Mouse (Mus musculus) frontal cortex, postnatal 14 days (tissue): ENCODE measurements around the gene Ccdc50.

Source experiments
- DNase-seq, 2 experiments: peaks; one replicate each; pipeline ENCODE4 v3.0.0; 2022; ENCODE audit warnings: low spot score in 2 of 2

Gene Ccdc50

DNA sequence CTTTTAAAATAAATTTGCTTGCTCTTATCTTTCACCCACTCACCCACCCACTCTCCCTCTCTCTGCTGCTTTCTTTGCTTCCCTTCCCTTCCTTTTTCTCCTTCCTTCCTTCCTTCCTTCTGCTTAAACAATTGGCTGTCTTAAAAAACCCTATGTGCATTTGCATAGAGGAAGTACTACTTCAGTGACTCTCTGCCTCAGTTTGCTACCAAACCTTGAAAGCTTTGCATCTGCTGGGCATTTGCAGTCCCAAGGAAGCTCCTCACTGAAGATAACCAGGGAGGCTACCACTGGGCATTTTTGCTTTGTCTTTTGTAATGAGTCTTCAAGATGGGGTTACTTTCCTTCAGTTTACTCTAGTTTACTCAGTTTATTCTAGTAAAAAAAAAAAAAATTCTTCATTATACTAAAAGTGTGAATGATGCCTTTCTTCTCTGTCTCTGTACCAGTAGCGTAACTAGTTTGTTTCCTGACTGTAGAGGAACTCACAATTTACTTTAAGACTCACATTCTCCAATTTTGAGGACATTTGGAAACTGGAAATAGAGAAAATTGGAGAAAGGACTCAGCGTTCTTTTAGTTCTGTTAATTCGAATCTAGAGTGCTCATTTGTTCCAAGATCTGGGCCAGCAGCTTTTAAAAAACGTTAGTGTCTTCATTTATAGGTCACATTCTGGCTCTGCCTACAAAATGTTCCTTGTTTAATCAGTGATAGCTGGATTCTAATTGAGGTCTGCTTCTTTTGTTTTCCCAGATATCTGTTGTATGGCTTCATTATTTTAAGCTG lies 6.8 kb downstream of the Ccdc50 start:
- no peak for DNase-seq

DNA sequence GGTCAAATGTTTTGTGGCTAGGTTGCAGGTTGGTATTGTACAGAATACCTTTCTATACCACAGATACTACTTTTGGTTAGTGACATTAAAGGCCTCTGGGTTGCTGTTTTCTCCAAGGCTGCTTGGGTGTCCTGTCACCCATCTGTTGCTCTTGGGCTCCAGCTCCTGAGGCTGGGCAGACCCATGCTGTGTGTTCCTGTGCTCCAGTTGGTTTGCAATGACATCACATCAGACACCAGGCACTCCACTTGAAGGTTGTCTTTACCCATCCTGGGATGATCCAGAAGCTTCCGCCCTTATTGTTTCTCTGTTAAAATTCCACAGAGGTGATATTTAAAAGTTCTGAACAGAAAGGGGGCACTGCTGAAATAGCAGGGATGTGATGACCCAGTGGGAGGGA lies 8.3 kb downstream of the Ccdc50 start:
- no peak for DNase-seq

DNA sequence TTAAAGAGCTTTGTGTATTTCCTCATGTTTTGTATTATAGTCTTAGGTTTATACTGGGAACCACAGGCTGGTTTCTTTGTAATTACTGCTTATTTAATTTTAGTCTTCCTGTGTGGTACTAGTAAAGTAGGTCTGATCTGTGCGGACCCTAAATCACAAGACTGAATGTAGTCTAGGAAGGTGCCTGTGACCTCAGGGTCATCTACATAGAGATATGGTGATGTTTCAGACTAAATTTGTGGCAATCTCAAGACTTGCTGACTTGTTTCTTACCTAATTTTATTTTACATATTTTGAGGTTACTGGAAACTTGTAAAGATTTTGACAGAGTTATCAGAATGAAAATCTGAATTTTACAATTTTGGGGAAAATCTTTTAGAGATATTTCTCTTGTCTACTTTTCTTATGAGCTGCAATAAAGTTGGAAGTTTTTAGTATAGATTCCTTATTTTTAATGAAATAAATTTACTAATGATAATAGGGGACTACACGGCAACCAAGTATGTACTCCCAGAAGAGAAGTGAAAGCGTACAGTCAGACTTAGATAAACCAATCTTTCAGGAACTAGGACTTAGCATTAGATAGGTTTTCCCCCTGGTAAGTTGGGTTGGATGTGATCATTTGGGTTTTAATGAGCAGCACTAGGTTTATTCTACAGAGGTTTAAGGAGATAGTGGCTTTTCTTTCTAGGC lies 10.5 kb downstream of the Ccdc50 start:
- no peak for DNase-seq

DNA sequence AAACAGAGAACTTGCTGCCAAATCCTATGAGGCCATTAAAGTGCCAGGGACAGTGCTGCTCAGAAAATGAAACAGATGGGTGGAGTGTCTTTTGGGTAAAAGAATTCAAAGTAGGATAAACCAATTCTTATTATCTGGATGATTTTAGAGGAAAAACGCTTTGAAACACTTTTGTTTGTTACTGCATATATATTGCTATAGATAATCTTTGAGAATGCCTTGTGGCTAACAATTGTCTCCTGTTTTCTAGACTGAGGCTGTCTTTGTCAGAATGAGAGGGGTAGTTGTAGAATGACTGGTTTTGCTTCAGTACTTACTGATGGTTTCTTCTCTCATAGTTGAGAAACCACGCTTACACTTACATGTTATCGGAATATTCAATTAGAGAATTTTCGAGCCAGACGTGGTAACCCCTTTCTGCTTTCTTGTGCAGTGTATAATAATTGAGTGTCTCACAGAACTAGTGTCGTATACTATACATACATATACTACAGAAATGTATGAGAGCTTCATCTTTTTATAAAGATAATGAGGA lies 11.1 kb downstream of the Ccdc50 start:
- no peak for DNase-seq

DNA sequence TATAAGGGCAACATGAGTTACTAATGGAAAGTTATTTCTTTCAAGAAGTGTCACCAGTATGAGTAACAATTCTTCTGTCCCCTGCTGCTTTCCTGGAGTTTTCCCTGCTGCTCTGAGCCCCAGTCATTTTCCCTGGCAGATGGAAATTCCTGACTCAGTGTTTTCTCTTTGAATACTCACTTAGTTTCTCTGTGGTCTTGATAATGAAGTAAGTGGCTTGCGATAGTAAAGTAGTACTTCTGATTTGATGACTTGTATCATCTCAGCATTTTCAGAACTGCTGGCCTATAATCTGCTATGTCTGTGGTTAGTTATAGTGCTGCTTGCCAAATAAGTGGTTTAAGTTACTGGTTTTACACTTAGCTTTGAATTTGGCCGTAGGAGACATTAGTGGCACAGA lies 12.9 kb downstream of the Ccdc50 start:
- no peak for DNase-seq

DNA sequence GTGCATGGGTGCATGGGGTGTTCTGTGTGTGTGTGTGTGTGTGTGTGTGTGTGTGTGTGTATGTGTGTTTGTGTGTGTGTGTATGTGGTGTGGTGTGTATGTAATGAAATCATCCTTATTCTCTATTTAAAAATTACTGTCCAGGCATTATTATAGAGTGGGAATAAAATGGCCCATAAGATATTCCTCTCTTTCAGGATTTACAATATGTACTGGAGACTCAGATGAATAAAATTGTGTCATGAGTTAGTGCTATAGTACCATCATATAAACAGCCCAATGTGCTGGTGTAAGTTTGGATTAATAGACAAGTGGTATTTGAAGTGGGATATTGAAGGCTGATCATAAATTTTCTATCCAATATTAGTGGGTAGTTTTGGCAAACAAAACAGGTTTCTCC lies 15.4 kb downstream of the Ccdc50 start:
- no peak for DNase-seq

DNA sequence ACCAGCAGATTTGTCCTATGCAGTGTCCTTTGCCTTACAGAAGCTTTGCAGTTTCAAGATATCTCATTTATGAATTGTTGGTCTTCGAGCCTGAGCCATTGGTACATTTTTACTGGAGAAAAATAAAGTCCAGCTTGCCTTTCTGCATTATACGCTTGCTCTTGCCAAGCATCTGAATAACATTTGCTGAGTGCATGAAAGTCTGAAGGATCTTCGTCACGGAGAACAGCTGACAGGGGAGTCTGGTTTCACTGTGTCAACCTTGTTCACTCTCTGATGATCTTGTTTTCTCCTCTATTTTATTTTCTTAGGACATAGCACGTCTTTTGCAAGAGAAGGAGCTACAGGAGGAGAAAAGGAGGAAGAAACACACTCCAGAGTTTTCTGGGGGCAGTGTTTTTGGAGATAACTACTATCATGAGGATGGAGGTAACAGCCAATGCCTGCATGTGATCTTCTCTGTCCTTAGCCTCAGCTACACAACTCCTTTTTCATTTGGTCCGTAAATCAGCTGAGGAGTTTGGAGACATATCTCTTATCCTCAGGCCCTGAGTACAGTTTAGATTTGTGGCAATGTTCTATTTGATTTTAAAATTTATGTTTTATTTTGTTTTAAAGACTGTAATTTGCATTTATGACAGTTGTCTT lies 28.4 kb downstream of the Ccdc50 start:
- DNase-seq: no peak

DNA sequence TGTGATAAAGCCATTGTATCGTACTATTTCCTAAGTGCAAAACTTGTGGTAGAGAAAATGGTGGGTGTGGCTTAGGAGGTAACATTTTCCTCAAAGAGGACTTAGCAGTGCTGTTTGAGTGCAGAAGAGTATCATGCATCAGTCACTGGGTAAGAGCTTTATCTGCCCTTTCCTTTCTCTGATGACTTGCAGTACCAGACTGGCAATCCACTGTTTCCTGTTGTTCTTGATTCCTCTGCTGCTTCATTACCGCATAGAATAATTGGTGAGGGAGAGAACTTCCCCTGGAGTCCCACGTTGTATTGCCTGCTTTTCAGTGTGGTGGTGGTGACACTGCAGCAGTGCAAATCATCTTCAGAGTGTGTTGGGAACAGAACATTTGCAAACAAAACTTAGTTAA lies 29.0 kb downstream of the Ccdc50 start:
- no peak for DNase-seq

DNA sequence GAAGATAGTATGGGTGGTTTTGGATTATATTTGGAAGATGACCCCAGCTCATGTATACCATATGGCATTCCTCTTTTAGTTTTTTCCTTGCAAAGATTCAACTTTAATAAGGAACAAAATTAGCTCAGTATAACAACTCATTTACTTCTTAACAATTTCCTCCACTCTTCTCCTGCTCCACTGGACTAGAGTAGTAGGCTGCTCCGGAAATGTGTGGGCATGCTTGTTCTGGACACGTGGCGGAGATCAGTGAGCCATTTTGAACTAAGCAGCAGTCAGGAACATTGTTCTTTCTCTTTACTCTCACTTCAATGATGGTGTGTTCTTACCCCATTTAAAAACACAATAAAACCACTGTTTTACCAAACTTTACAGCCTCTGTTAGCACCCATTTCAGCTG lies 32.3 kb downstream of the Ccdc50 start:
- DNase-seq: no peak

DNA sequence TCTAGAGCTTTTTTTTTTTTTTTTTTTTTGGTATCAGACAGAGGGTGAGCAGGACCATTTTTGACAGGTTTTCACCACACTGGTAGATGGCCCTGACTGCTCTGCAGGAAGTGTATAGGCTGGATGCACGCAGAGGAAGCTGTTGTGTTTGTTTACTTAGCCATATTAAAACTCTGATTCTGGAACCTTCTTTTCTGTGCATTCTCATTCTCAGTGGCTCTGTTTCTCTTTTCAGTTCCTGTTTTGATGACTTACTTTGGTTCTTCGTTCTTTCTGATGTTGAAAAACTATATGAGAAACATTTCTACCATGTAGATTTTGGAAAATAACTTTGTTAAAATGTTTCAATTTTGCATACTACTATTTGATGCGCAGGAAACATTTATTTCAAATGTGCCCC lies 46.4 kb downstream of the Ccdc50 start:
- DNase-seq: no peak

DNA sequence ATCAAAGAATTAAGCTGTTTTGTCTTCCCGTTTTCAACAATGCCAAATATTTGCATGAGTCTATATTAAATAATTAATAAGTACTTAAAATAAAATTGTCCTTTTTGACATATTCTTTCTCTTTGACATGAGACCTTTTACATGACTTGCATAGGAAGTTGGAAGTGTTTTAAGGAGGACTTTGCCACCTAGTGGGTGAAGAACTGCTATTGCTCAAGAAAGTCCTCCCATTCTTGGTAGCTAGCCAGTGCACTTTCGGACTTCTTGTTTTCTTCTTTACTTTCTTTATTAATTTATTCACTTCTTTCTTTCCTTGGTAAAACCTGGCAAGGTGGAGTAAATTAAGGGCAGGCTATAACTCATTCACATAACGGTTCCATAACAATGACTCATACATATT lies 55.3 kb downstream of the Ccdc50 start:
- DNase-seq: no peak

DNA sequence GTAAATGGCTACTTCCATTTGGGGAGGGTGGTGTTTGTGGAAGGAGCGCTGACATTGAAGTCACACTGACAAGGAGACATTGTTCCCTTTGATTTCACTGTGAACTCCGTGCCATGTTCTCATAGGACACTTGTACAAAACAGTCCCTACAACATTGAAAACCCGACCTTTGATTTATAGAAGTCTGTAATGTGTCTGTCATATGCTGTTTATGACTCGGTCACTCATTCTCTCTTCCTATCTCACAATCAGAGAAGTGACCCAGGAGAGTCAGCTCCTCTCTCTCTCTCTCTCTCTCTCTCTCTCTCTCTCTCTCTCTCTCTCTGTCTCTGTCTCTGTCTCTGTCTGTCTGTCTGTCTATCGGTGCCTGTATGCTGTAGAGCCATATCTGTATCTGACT lies 60.7 kb downstream of the Ccdc50 start:
- no peak for DNase-seq

DNA sequence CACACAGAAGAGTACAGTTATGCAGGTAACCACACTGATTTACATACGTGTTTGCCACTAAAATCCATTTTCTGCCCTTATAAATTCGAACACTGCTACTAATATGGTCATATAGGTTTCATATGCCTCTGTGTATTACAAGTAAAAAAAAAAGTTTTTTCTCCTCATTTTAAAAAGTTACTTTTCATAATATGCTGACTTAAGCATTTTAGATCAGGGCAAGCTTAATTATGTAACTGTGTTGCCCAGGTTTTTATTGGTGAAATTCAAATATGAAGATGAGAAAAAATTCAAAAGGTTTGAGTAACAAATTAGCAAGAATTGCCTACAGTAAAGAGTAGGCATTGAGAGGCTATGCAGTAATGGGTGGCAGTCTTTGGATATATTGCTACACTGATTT lies 62.0 kb downstream of the Ccdc50 start:
- DNase-seq: no peak

DNA sequence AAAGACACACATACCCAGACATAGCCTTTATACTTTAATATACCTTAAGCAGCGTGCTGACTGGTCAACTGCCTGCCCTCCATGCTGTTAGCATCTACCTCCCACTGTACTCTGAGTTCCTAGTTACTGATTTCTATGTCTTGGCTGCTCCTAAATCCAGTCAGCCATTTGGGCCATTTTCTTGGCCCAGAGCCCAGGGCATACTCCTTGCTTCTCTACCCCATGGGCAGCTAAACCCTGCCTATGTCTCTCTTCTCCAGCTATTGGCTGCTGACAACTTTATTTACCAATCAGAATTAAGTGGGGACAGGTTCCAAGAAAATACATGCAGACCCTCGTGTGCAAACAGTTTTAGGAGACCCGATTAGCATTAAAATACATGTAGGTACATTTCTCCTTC lies 64.7 kb downstream of the Ccdc50 start:
- DNase-seq: no peak

DNA sequence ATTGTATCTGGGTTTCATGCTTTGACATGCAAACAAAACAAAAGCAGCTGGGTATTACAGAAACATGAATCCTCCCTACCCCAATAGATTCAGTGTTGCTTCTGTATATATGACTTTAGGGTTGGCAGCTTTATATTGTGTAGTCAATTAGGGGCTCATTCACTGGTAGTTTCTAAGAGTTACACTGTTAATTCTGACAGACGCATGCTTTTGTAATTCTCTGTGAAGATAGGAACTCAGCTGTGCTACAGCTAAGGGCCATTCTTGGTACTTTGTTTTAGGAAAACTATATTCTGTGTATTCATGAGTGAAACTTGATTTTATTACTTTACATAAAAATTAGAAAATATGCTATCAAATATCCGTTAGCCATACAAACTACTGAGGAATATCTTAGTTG lies 65.2 kb downstream of the Ccdc50 start:
- no peak for DNase-seq

DNA sequence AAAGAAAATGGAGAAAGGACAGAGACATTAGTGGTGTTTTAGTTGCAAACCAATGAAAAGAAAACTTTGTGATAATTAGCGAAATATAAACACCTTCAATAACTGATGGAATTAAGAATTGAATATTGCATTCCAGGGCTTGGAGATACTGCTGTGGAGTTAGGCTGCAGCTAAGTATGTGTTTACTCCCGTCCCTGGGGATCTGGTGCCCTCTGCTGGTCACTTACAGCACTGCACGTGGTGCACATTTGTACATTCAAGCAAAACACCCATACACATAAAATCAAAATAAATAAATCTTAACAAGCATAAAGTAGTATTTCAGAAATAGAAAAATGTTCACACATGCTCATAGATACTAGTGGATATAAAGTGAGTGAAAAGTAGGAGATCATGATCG lies 68.6 kb downstream of the Ccdc50 start:
- DNase-seq: peak; percentile 37 to 87

DNA sequence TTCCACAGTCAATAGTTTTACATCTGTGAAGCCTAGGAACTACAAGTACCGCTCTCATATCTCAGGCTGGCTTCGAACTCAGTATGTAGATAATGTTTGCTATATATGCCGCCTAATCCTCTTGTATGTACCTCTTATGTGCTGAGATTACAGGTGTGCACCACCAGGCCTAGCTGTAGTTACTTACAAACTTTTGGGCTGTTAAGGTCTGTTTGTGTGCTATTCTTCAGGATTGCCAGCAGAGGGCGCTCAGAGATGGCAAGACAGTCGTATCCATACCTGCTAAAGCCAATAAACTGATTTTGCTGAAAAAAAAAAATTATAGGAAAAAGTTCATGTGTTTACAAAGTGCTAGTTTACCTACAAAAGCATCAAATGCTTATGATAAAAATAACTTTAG lies 80.1 kb downstream of the Ccdc50 start:
- DNase-seq: peak in 1 of 2 experiments; percentile 15

DNA sequence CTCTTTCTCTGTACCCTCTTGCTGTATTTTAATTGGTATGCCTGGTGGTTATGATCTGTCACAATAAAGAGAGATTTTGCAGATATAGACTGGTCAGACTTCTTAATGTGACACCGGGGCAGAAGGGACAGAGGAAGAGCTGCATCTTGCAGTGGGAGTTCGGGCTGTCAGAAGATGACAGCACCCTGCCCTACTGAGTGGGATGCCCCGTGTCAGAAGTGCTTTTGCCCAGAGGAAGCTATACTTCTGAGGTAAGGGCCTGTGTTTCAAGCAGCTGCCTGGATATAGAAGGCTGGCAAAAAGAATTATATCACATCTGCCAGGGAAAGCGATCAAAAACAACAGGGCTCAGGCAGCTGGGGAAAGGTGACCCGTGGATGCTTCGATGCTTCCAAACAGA lies 82.7 kb downstream of the Ccdc50 start:
- DNase-seq: no peak

DNA sequence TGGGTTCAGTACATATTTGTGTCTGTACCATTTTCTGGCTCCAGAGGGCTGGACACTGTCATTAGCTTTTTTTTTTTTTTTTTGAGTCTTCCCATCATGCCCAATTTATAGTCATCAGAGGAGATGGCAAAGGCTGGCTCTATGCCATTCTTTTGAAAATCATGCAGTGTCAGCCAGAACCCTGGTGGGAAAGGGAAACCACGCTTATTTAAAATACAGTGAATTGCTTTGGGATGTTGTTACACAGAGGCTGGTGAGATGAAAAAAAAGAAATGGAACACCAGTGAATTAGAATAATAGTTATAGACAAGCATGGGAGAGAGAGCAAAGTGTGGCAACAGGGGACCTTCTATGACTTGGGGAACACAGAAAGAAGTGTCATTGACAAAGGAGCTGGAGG lies 95.2 kb downstream of the Ccdc50 start:
- no peak for DNase-seq
